Mouse (Mus musculus) liver, embryonic 15.5 days (tissue): ENCODE measurements around the gene Ccdc43. TPM values are rescaled to one million over a fixed set of nuclear protein-coding genes. Genes with fewer than 3 reads are reported as not detected.

Experiments
- ATAC-seq: fragments of 200-750 bp; cut with Nextera tagmentation; 2 replicates; pipeline ENCODE4 v1.8.0; 2017; ENCODE audit warnings: moderate number of reproducible peaks, mild to moderate bottlenecking, moderate library complexity; ENCODE audit not compliant: insufficient read depth
- H3K27ac ChIP-seq: fragments of 300-500 bp; sonication (generic); replicated peaks from 2 replicates; pipeline ENCODE4 v1.5.1; 2015; ENCODE audit warnings: mild to moderate bottlenecking, inconsistent platforms
- H3K27me3 ChIP-seq: fragments of 300-500 bp; sonication (generic); 2 replicates; pipeline ENCODE4 v1.6.1; 2015; ENCODE audit warnings: mild to moderate bottlenecking, inconsistent platforms
- H3K36me3 ChIP-seq: fragments of 300-500 bp; sonication (generic); replicated peaks from 2 replicates; pipeline ENCODE4 v1.6.1; 2015; ENCODE audit warnings: moderate library complexity, mild to moderate bottlenecking, inconsistent platforms
- H3K4me1 ChIP-seq: fragments of 300-500 bp; sonication (generic); replicated peaks from 2 replicates; pipeline ENCODE4 v1.6.1; 2015; ENCODE audit warnings: inconsistent platforms
- H3K4me2 ChIP-seq: fragments of 300-500 bp; sonication (generic); 2 replicates; pipeline ENCODE4 v1.6.1; 2015; ENCODE audit warnings: moderate library complexity, mild to moderate bottlenecking, inconsistent platforms
- H3K4me3 ChIP-seq: fragments of 300-500 bp; sonication (generic); replicated peaks from 2 replicates; pipeline ENCODE4 v1.5.1; 2015; ENCODE audit warnings: mild to moderate bottlenecking, inconsistent platforms
- H3K9ac ChIP-seq: fragments of 300-500 bp; sonication (generic); 2 replicates; pipeline ENCODE4 v1.6.1; 2015; ENCODE audit warnings: moderate library complexity, mild to moderate bottlenecking, inconsistent platforms
- H3K9me3 ChIP-seq: fragments of 300-500 bp; sonication (generic); replicated peaks from 2 replicates; pipeline ENCODE4 v1.6.1; 2016; ENCODE audit warnings: inconsistent platforms
- WGBS: fragments of 180-500 bp; shearing (Covaris S2); methylation state at CpG from one replicate; pipeline ENCODE4 v1.1.7; 2015; ENCODE audit warnings: mixed read lengths; ENCODE audit not compliant: insufficient replicate concordance; 5-methylcytosine and 5-hydroxymethylcytosine counted together
- polyA plus RNA-seq: library from polyadenylated mRNA; unstranded; fragments of >200 nt; fragmentation: Nextera tagmentation; extraction: Ambion mirVana; gene quantifications from 2 replicates; pipeline ENCODE4 v1.2.1, GENCODE M21; 2015

The Ccdc43 gene
- polyA plus RNA-seq, 1 experiment from 2014 or later: 13.6 TPM

DNA sequence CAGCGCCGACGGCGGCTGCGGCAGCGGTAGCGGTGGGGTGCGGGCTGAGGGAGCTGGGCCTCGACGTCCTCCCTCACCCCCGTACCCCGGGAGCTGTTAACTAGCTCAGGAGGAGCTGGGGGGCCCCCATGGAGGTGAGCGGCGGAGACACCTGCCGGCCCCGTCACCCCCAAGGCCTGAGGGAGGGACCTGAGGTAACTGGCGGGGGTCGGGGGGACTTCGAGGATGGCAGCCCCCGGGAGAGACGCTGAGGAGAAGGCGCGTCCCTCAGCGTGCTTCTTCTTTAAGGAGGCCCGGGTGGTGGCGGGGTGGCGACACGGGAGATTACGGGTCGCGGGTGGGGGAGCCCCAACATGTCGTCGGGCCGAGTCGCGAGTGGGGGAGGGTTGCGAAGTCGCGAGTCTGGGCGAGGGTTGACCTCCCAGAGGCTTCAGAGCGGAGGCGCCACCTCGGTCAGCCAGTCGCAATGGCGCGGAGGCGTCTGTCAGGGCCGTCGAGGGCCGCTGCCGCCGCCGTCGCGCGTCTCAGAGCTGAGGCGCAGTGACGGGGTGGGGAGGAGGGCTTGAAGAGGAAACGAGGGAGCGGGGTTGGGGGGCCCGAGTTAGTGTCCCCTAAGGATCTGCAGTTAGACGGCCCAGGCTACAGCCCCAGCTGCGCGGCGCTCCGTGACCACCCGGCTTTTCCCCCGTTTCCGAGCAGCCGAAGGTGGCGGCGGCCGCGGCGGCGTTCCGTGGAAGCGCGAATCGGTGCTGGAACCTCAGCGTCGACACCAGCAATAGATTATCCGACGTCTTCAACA is 31.7 kb downstream of the Ccdc43 start:
- Histone ChIP-seq H3K27ac (no peak overlapping the region), H3K4me1 (peaks cover 5% of the 10 kb centered on the region; the same call in 1 of the 2 replicates), H3K4me3 (no peak overlapping the region), H3K4me2 (peak overlapping the region; percentile 10; the same call in 1 of the 2 replicates), H3K36me3 (no peaks in the 10 kb centered on the region), H3K9me3 (no peaks in the 10 kb centered on the region; the same call in 1 of the 2 replicates), H3K27me3 (peaks cover 35% of the 10 kb centered on the region), H3K9ac (no peak overlapping the region)
- WGBS: 50% methylated on average over 84 of the region's 84 CpGs
- ATAC-seq: no peak

DNA sequence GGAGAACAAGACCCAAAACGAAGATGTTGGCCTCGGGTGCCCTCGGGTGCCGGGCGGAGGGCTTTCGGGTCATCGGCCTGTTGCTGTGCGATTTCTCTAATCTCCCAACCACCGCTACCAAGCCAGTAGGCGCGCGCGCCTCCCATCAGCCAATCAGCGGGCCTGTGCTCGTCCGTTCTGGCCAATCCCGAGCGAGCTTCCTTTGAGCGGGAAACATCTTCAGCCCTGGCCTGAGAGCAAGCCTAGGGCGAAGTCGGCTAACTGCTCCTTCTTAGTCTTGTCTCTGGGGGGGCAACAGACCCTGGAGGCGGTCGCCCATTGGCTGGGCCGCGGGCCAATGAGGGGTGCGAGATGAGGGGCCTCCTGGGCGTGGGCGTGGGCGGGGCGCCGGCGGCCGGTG is 32.4 kb downstream of the Ccdc43 start:
- no peak overlapping the region for H3K4me2 ChIP-seq
- H3K4me3 ChIP-seq: no peak overlapping the region
- H3K27me3 ChIP-seq: peaks cover 35% of the 10 kb centered on the region
- H3K4me1 ChIP-seq: peaks cover 5% of the 10 kb centered on the region; the same call in 1 of the 2 replicates
- H3K27ac ChIP-seq: no peak overlapping the region
- 47% methylated on average over 33 of the region's 33 CpGs for WGBS
- no peaks in the 10 kb centered on the region for H3K36me3 ChIP-seq
- no peak overlapping the region for H3K9ac ChIP-seq
- ATAC-seq: no peak
- no peaks in the 10 kb centered on the region; the same call in 1 of the 2 replicates for H3K9me3 ChIP-seq

DNA sequence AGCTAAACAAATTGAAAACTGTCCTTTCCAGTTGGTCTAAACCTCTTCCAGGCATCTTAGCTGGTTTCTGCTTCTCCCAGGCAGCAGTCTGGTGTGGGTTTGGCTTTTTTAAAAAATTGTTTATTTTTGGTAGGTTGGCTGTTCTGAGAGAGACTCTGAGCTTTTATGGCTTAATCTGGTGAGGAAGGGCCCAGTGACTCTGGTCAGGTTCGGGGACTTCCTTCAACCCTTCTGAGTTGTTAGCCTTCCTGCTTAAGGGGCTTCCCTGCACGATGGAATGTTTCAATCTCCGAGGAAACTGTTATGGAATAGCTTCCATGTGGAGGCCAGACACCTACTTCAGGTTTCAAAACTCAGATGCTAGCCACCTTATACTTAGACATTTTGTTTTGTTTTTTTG is 34.2 kb downstream of the Ccdc43 start, which contains the start of gene Meioc:
Meioc (plus strand) TSS at position 301 of the 400 bp plus-strand sequence.
- Histone ChIP-seq H3K27me3 (peaks cover 35% of the 10 kb centered on the region), H3K27ac (no peak within 1 kb of the TSS), H3K4me3 (no peak within 1 kb of the TSS), H3K36me3 (no peaks in the 10 kb centered on the region), H3K4me1 (peaks cover 5% of the 10 kb centered on the region; the same call in 1 of the 2 replicates), H3K9me3 (no peaks in the 10 kb centered on the region; the same call in 1 of the 2 replicates), H3K9ac (no peak within 1 kb of the TSS), H3K4me2 (no peak within 1 kb of the TSS)
- ATAC-seq: no peak
- 49% methylated on average over 3 of the region's 3 CpGs for WGBS

DNA sequence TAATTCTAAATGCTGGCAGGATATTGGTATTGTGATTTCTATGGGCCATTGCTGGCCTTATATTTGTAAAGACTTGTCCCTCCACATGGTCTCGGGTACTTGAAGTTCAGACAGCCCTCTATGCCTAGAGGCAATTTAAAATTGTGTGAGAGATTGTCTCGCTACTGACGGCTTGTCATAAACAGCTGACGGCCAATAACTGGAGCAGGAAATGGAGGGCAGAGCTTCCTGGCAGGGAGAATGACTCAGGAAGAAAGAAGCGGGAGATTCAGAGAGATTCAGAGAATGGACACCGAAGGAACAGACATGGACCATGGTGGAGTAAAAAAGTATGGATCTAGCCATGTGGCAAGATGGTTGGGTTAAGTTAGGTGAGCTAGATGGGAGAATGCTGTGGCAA is 40.7 kb downstream of the Ccdc43 start:
- 20% methylated on average over 6 of the region's 6 CpGs for WGBS
- H3K36me3 ChIP-seq: no peaks in the 10 kb centered on the region
- H3K9me3 ChIP-seq: no peaks in the 10 kb centered on the region
- no peak overlapping the region for H3K9ac ChIP-seq
- H3K27ac ChIP-seq: no peak overlapping the region
- H3K4me3 ChIP-seq: no peak overlapping the region
- no peaks in the 10 kb centered on the region for H3K27me3 ChIP-seq
- no peak for ATAC-seq
- H3K4me1 ChIP-seq: no peaks in the 10 kb centered on the region
- H3K4me2 ChIP-seq: no peak overlapping the region

DNA sequence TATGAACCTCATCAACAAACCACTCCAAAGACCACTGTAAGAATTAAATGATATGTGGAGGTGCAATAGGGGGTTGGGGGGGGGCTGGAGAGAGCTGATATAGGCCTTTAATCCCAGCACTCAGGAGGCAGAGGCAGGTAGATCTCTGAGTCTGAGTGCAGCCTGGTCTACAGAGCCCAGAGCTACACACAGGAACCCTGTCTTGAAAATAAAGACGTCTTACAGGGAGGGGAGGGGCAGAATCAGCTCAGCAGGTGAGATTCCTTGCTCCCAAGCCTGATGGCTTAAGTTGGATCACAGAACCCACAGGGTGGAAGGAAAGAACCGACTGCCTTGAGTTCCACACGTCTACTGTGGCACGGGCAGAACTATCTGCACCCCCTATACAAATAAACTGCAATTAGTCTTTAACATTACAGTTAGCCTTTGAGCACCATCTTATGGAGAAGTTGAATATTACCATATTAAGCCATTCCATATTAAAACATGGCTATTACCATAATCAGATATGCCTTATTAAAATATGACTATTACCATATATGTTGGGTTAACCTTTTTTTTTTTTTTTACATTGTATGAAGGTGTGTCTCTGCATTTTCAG is 41.2 kb downstream of the Ccdc43 start:
- H3K9ac ChIP-seq: no peak overlapping the region
- no peak overlapping the region for H3K4me3 ChIP-seq
- no peaks in the 10 kb centered on the region for H3K9me3 ChIP-seq
- no peaks in the 10 kb centered on the region for H3K4me1 ChIP-seq
- H3K4me2 ChIP-seq: no peak overlapping the region
- no peak overlapping the region for H3K27ac ChIP-seq
- H3K36me3 ChIP-seq: no peaks in the 10 kb centered on the region
- ATAC-seq: no peak
- H3K27me3 ChIP-seq: no peaks in the 10 kb centered on the region
- 14% methylated on average over 4 of the region's 4 CpGs for WGBS

DNA sequence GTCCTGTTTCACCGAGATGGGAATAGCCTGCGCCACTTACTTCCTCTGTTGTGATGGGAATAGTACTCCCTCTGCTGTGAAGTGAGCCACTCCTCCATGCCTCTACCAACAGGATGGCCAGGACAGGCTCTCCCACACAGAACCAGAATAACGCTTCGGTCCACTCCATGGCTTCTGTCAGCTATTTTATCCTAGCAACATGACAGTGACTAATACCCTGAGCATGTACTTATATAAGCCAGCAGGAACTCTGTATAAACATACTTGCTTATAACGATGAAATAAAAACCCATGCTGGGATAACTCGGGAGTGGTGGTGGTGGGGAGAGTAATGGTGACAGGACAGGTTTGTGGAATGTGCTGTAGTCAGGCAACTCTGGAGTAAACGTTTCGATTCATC is 41.7 kb downstream of the Ccdc43 start:
- ATAC-seq: no peak
- Histone ChIP-seq H3K4me2 (no peak overlapping the region), H3K27ac (no peak overlapping the region), H3K4me3 (no peak overlapping the region), H3K4me1 (no peaks in the 10 kb centered on the region), H3K9ac (no peak overlapping the region), H3K27me3 (no peaks in the 10 kb centered on the region), H3K36me3 (no peaks in the 10 kb centered on the region), H3K9me3 (no peaks in the 10 kb centered on the region)
- WGBS: 55% methylated on average over 8 of the region's 8 CpGs

DNA sequence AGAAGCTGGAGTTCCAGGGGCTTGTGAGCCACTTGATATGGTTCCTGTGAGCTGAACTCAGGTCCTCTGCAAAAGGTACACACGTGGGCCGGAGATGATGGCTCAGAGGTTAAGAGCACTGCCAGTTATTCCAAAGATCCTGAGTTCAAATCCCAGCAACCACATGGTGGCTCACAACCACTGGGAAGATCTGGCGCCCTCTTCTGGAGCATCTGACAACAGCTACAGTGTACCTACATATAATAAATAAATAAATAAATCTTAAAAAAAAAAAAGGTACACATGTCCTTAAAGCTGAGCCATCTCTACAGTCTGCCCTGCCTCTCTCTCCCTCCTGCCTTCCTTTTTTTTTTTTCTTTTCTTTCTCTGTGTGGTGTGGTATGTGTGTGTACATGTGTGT is 44.7 kb downstream of the Ccdc43 start:
- no peak overlapping the region for H3K9ac ChIP-seq
- H3K9me3 ChIP-seq: no peaks in the 10 kb centered on the region
- no peak overlapping the region for H3K4me3 ChIP-seq
- H3K36me3 ChIP-seq: no peaks in the 10 kb centered on the region
- no peak overlapping the region for H3K27ac ChIP-seq
- no peaks in the 10 kb centered on the region for H3K27me3 ChIP-seq
- WGBS: 41% methylated on average over 3 of the region's 3 CpGs
- H3K4me2 ChIP-seq: no peak overlapping the region
- H3K4me1 ChIP-seq: no peaks in the 10 kb centered on the region
- no peak for ATAC-seq

DNA sequence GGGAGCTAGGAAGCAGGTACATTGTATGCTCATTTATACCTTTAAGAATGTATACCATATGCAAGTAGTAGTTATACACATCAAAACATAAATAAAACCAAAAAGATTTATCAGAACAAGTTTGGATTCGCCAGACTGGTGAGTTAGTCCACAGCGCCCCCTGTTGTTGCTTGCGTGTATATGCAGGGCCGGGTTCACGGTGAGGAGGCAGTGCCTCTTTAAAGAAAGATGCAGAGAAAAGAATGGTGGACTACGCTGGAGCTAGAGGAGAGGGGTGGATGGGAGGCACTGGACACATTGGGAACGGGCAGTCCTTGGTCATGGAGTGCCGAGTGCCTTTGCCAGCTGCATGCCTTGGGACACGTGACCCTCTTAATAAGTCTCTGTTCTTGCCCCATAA is 46.2 kb downstream of the Ccdc43 start:
- H3K27ac ChIP-seq: no peak overlapping the region
- no peak for ATAC-seq
- no peak overlapping the region for H3K4me3 ChIP-seq
- no peak overlapping the region for H3K9ac ChIP-seq
- no peak overlapping the region for H3K4me2 ChIP-seq
- no peaks in the 10 kb centered on the region for H3K27me3 ChIP-seq
- no peaks in the 10 kb centered on the region for H3K36me3 ChIP-seq
- no peaks in the 10 kb centered on the region for H3K9me3 ChIP-seq
- H3K4me1 ChIP-seq: no peaks in the 10 kb centered on the region
- WGBS: 4% methylated on average over 9 of the region's 9 CpGs

DNA sequence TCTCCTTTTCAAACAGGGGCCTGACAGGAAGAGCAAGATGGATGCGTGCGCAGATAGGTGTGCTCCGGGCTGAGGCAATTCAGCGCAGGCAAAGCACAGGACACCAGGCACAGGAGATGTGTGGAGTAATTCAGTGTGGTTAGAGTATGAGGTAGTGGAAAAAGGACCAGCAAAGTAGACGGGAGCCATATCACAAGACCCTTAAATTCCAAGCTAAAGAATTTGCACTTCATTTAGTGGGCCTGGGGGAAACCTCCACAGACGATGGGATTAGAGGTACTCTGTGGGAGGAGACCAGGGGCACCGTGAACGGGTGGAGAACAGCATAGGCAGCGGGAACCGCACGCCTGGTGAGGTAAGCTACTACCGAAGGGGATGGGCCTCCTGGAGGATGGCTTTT is 49.7 kb downstream of the Ccdc43 start:
- Histone ChIP-seq H3K4me2 (no peak overlapping the region), H3K9ac (no peak overlapping the region), H3K9me3 (no peaks in the 10 kb centered on the region), H3K27me3 (0 out of 2 replicates have a peak, but pooled peaks cover under 1% of the 10 kb centered on the region), H3K4me1 (no peaks in the 10 kb centered on the region), H3K27ac (no peak overlapping the region), H3K36me3 (no peaks in the 10 kb centered on the region), H3K4me3 (no peak overlapping the region)
- WGBS: 61% methylated on average over 12 of the region's 12 CpGs
- ATAC-seq: no peak

DNA sequence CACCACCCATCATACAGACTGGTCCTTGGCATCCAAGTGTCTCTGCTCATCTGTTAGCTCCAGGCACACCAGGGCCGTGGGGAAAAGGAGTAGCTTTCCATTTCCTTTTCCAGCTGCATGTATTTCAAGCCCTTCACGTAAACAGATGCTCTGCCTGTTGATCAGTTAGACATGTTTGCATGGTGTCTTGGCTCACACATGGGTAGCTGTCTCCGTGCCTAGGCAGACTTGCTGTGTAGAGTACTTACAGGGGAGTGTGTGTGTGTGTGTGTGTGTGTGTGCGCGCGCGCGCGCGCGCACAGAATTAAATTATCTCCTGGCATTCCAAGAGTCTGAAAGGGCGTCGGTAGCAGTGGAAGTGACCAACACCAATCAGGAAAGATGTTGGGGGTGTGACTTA is 51.4 kb downstream of the Ccdc43 start:
- no peak for ATAC-seq
- Histone ChIP-seq H3K36me3 (no peaks in the 10 kb centered on the region), H3K9ac (no peak overlapping the region), H3K27me3 (peaks cover 5% of the 10 kb centered on the region; the same call in 1 of the 2 replicates), H3K9me3 (no peaks in the 10 kb centered on the region), H3K4me3 (no peak overlapping the region), H3K4me2 (no peak overlapping the region), H3K27ac (no peak overlapping the region), H3K4me1 (no peaks in the 10 kb centered on the region)
- WGBS: 73% methylated on average over 13 of the region's 13 CpGs

DNA sequence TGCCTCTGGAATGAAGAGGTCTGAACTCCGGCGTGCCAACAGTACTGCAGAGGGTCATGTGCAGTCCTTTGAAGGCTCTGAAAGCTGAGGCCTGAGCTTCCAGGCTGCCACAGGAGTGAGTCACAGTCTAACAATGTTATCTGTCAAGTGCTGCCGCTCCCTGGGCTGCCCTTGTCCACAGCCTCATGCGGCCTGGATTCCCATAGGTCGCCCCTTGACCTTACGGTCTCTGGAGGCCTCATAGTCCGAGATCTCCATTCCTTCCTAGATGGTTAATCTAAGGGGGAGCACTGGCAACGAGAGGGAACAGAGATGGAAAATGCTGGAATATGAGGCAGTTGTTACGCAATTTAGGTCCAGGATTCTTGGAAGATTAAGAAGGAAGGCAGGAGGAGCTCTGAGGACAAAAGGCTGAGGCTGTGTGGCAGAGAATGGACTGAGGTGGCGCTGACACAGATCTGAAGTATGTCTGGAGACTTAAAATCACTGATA is 53.6 kb downstream of the Ccdc43 start:
- Histone ChIP-seq H3K4me1 (no peaks in the 10 kb centered on the region), H3K36me3 (no peaks in the 10 kb centered on the region), H3K9me3 (no peaks in the 10 kb centered on the region), H3K9ac (no peak overlapping the region), H3K4me2 (no peak overlapping the region), H3K27ac (no peak overlapping the region), H3K27me3 (peaks cover 8% of the 10 kb centered on the region), H3K4me3 (no peak overlapping the region)
- 50% methylated on average over 10 of the region's 10 CpGs for whole genome bisulfite sequencing
- ATAC-seq: no peak
